Mouse (Mus musculus) forebrain, embryonic 12.5 days (tissue): Measurements from ENCODE around the gene Repin1. TPM values are rescaled to one million over a fixed set of nuclear protein-coding genes. Genes with fewer than 3 reads are reported as not detected.

ENCODE experiments used
- ATAC-seq: fragments of 200-750 bp; cut with Nextera tagmentation; 2 replicates; pipeline ENCODE4 v1.8.0; 2017; ENCODE audit warnings: moderate TSS enrichment; ENCODE audit not compliant: low FRiP score
- H3K27ac ChIP-seq: fragments of 300-500 bp; sonication (generic); 2 replicates; pipeline ENCODE4 v1.5.1; 2016; ENCODE audit warnings: mild to moderate bottlenecking
- H3K27me3 ChIP-seq: fragments of 300-500 bp; sonication (generic); 2 replicates; pipeline ENCODE4 v1.6.1; 2016; ENCODE audit warnings: mild to moderate bottlenecking
- H3K36me3 ChIP-seq: fragments of 300-500 bp; sonication (generic); replicated peaks from 2 replicates; pipeline ENCODE4 v1.6.1; 2016; ENCODE audit warnings: mild to moderate bottlenecking
- H3K4me1 ChIP-seq: fragments of 300-500 bp; sonication (generic); 2 replicates; pipeline ENCODE4 v1.6.1; 2016
- H3K4me2 ChIP-seq: fragments of 300-500 bp; sonication (generic); 2 replicates; pipeline ENCODE4 v1.6.1; 2016; ENCODE audit warnings: mild to moderate bottlenecking, moderate library complexity
- H3K4me3 ChIP-seq: fragments of 300-500 bp; sonication (generic); replicated peaks from 2 replicates; pipeline ENCODE4 v1.5.1; 2016; ENCODE audit warnings: mild to moderate bottlenecking
- H3K9ac ChIP-seq: fragments of 300-500 bp; sonication (generic); 2 replicates; pipeline ENCODE4 v1.6.1; 2016; ENCODE audit warnings: mild to moderate bottlenecking
- H3K9me3 ChIP-seq: fragments of 300-500 bp; sonication (generic); 2 replicates; pipeline ENCODE4 v1.6.1; 2016
- WGBS: fragments of 180-500 bp; shearing (Covaris S2); methylation state at CpG from one replicate; pipeline ENCODE4 v1.1.7; 2016; 5-methylcytosine and 5-hydroxymethylcytosine counted together
- polyA plus RNA-seq: library from polyadenylated mRNA; unstranded; fragments of >200 nt; fragmentation: Nextera tagmentation; extraction: Ambion mirVana; gene quantifications from 2 replicates; pipeline ENCODE4 v1.2.1, GENCODE M21; 2016

The Repin1 gene
- polyA plus RNA-seq, 1 experiment from 2014 or later: 46.7 TPM

GRCm38 (mm10) chr6:48630831-48631230, 37.1 kb downstream of the Repin1 start:
- H3K27me3 ChIP-seq: peaks cover 53% of the 10 kb centered on the region
- H3K36me3 ChIP-seq: no peaks in the 10 kb centered on the region
- H3K9ac ChIP-seq: no peak overlapping the region
- H3K4me2 ChIP-seq: no peak overlapping the region
- no peak overlapping the region for H3K27ac ChIP-seq
- H3K4me3 ChIP-seq: no peak overlapping the region
- H3K4me1 ChIP-seq: peaks cover 23% of the 10 kb centered on the region
- H3K9me3 ChIP-seq: no peaks in the 10 kb centered on the region
- 89% methylated on average over 8 of the region's 8 CpGs for WGBS
- no peak for ATAC-seq

GRCm38 (mm10) chr6:48635105-48635504, 41.4 kb downstream of the Repin1 start:
- no peak for ATAC-seq
- Histone ChIP-seq H3K4me3 (no peak overlapping the region), H3K27me3 (peaks cover 12% of the 10 kb centered on the region), H3K36me3 (no peaks in the 10 kb centered on the region), H3K4me2 (no peak overlapping the region), H3K4me1 (no peaks in the 10 kb centered on the region), H3K9ac (no peak overlapping the region), H3K9me3 (no peaks in the 10 kb centered on the region), H3K27ac (no peak overlapping the region)
- WGBS: 86% methylated on average over 2 of the region's 2 CpGs

- H3K4me1 ChIP-seq: no peaks in the 10 kb centered on the region
- H3K9ac ChIP-seq: no peak overlapping the region
- WGBS: 52% methylated on average over 6 of the region's 6 CpGs
- no peaks in the 10 kb centered on the region for H3K36me3 ChIP-seq
- no peak overlapping the region for H3K4me3 ChIP-seq
- no peaks in the 10 kb centered on the region for H3K9me3 ChIP-seq
- no peak for ATAC-seq
- no peak overlapping the region for H3K27ac ChIP-seq
- H3K27me3 ChIP-seq: 0 out of 2 replicates have a peak, but pooled peaks cover 5% of the 10 kb centered on the region
- no peak overlapping the region for H3K4me2 ChIP-seq
These were observed 42.8 kb downstream of the Repin1 start for GRCm38 (mm10) chr6:48636515-48636914.

GRCm38 (mm10) chr6:48637811-48638500, 44.3 kb downstream of the Repin1 start:
- H3K4me3 ChIP-seq: no peak overlapping the region
- H3K4me1 ChIP-seq: no peaks in the 10 kb centered on the region
- H3K9me3 ChIP-seq: no peaks in the 10 kb centered on the region
- H3K27ac ChIP-seq: no peak overlapping the region
- no peak overlapping the region for H3K4me2 ChIP-seq
- no peak overlapping the region for H3K9ac ChIP-seq
- no peaks in the 10 kb centered on the region for H3K27me3 ChIP-seq
- WGBS: 83% methylated on average over 6 of the region's 6 CpGs
- no peak for ATAC-seq
- H3K36me3 ChIP-seq: no peaks in the 10 kb centered on the region

GRCm38 (mm10) chr6:48638553-48638952, 44.9 kb downstream of the Repin1 start:
- no peaks in the 10 kb centered on the region for H3K4me1 ChIP-seq
- H3K27ac ChIP-seq: no peak overlapping the region
- no peaks in the 10 kb centered on the region for H3K27me3 ChIP-seq
- H3K36me3 ChIP-seq: no peaks in the 10 kb centered on the region
- no peaks in the 10 kb centered on the region for H3K9me3 ChIP-seq
- no peak overlapping the region for H3K9ac ChIP-seq
- 80% methylated on average over 2 of the region's 2 CpGs for WGBS
- no peak overlapping the region for H3K4me2 ChIP-seq
- no peak for ATAC-seq
- H3K4me3 ChIP-seq: no peak overlapping the region

- Histone ChIP-seq H3K9me3 (no peaks in the 10 kb centered on the region), H3K4me3 (no peak overlapping the region), H3K27me3 (0 out of 2 replicates have a peak, but pooled peaks cover 4% of the 10 kb centered on the region), H3K36me3 (no peaks in the 10 kb centered on the region), H3K4me1 (no peaks in the 10 kb centered on the region), H3K9ac (no peak overlapping the region), H3K27ac (no peak overlapping the region), H3K4me2 (no peak overlapping the region)
- no peak for ATAC-seq
- 82% methylated on average over 6 of the region's 6 CpGs for WGBS
These were observed 47.7 kb downstream of the Repin1 start for GRCm38 (mm10) chr6:48641391-48641790.

GRCm38 (mm10) chr6:48642764-48643292, 49.1 kb downstream of the Repin1 start:
- ATAC-seq: no peak
- H3K4me1 ChIP-seq: no peaks in the 10 kb centered on the region
- WGBS: 23% methylated on average over 4 of the region's 4 CpGs

GRCm38 (mm10) chr6:48645660-48646308, 52.1 kb downstream of the Repin1 start:
- Histone ChIP-seq H3K4me3 (no peak overlapping the region), H3K9ac (no peak overlapping the region), H3K4me2 (no peak overlapping the region), H3K4me1 (no peaks in the 10 kb centered on the region), H3K27ac (no peak overlapping the region), H3K36me3 (no peaks in the 10 kb centered on the region), H3K27me3 (0 out of 2 replicates have a peak, but pooled peaks cover 4% of the 10 kb centered on the region), H3K9me3 (no peaks in the 10 kb centered on the region)
- 16% methylated on average over 12 of the region's 12 CpGs for WGBS
- no peak for ATAC-seq

More at GRCm38 (mm10) chr6:48642764-48643292, 49.1 kb downstream of the Repin1 start:
- no peak overlapping the region for H3K4me3 ChIP-seq
- H3K9me3 ChIP-seq: no peaks in the 10 kb centered on the region
- H3K4me2 ChIP-seq: no peak overlapping the region
- H3K27ac ChIP-seq: no peak overlapping the region
- 0 out of 2 replicates have a peak, but pooled peaks cover 4% of the 10 kb centered on the region for H3K27me3 ChIP-seq
- H3K9ac ChIP-seq: no peak overlapping the region
- H3K36me3 ChIP-seq: no peaks in the 10 kb centered on the region

GRCm38 (mm10) chr6:48646309-48646690, 52.6 kb downstream of the Repin1 start:
- no peak overlapping the region for H3K9ac ChIP-seq
- 82% methylated on average over 4 of the region's 4 CpGs for WGBS

GRCm38 (mm10) chr6:48646995-48647394, 53.3 kb downstream of the Repin1 start, which contains the start of gene Gimap8:
Gene Gimap8 (plus strand): TSS chr6:48647234.
- 60% methylated on average over 3 of the region's 3 CpGs for WGBS

More at GRCm38 (mm10) chr6:48646309-48646690, 52.6 kb downstream of the Repin1 start:
- no peak overlapping the region for H3K4me2 ChIP-seq
- no peak for ATAC-seq
- no peaks in the 10 kb centered on the region for H3K9me3 ChIP-seq
- 0 out of 2 replicates have a peak, but pooled peaks cover 4% of the 10 kb centered on the region for H3K27me3 ChIP-seq
- H3K4me1 ChIP-seq: no peaks in the 10 kb centered on the region
- H3K36me3 ChIP-seq: no peaks in the 10 kb centered on the region
- H3K4me3 ChIP-seq: no peak overlapping the region
- H3K27ac ChIP-seq: no peak overlapping the region

GRCm38 (mm10) chr6:48647611-48648010, 53.9 kb downstream of the Repin1 start:
- Histone ChIP-seq H3K27me3 (0 out of 2 replicates have a peak, but pooled peaks cover 4% of the 10 kb centered on the region), H3K4me2 (no peak overlapping the region), H3K9me3 (no peaks in the 10 kb centered on the region), H3K4me1 (no peaks in the 10 kb centered on the region), H3K36me3 (no peaks in the 10 kb centered on the region), H3K27ac (no peak overlapping the region), H3K4me3 (no peak overlapping the region), H3K9ac (no peak overlapping the region)
- ATAC-seq: no peak
- 94% methylated on average over 2 of the region's 2 CpGs for WGBS

More at GRCm38 (mm10) chr6:48646995-48647394, 53.3 kb downstream of the Repin1 start, which contains the start of gene Gimap8:
- H3K4me1 ChIP-seq: no peaks in the 10 kb centered on the region
- H3K27me3 ChIP-seq: 0 out of 2 replicates have a peak, but pooled peaks cover 4% of the 10 kb centered on the region
- no peak within 1 kb of the TSS for H3K9ac ChIP-seq
- H3K36me3 ChIP-seq: no peaks in the 10 kb centered on the region
- no peak within 1 kb of the TSS for H3K4me3 ChIP-seq
- H3K27ac ChIP-seq: no peak within 1 kb of the TSS
- no peaks in the 10 kb centered on the region for H3K9me3 ChIP-seq
- no peak for ATAC-seq
- no peak within 1 kb of the TSS for H3K4me2 ChIP-seq
